Mouse (Mus musculus) C2C12 (cell line): Measurements from ENCODE around the gene Gm12166.

Experiments used
- CTCF ChIP-seq: IDR thresholded peaks from one replicate; pipeline ENCODE4 v1.5.1; 2011; ENCODE audit not compliant: control insufficient read depth, insufficient read depth, insufficient read length
- MAX ChIP-seq: IDR thresholded peaks from one replicate; pipeline ENCODE4 v1.6.1; 2011; ENCODE audit warnings: mild to moderate bottlenecking, control low read depth

GRCm38 (mm10) chr11:46062569-46062968 lies 10.4 kb upstream of the Gm12166 start:
- TF ChIP-seq CTCF: no peak
- TF ChIP-seq MAX: no peak
